41 mouse cellular contexts compared by ENCODE assay signal in the genomic region with DNA sequence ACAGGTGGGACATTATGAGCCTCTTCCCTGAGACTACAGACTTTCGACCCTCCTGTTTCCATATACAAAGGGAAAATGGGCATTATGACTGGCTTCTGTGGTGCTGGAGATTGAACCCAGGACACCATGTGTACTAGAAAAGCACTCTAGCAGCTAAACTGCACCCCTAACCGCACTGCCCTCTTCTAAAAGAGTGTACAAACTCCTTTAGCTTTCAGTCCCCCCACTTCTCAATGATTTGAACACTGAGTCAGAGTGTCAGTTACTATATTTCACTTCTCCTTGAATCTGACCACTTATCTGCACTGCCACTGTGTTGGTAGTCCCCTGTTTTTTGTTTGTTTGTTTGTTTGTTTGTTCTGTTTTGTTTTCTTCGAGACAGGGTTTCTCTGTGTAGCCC. TPM values are rescaled to one million over a fixed set of nuclear protein-coding genes. Genes with fewer than 3 reads are reported as not detected.
"Had no signal": no experiment of that assay in that cellular context is flagged by ENCODE, and none has a peak within 500 bp of the region (broad histone marks: within the 10 kb centered on the region; RNA-seq: fewer than 3 reads in every experiment).

Gene 4632433K11Rik (plus strand): TSS at position 301 of the 400 bp plus-strand sequence.

- H3K4me1 ChIP-seq: intestine, embryonic 15.5 days had no signal

- DNase-seq: heart, postnatal 10 days; heart, postnatal 14 days; heart, postnatal 36 days; heart, postnatal 4 days; kidney, adult 11 months; kidney, adult 18-20 months; kidney, adult 2 months; kidney, adult 8-10 months; kidney, adult 9 months; kidney, postnatal 10 days; kidney, postnatal 14 days; kidney, postnatal 25 days; kidney, postnatal 36 days; kidney, postnatal 4 days; layer of hippocampus, adult 9-11 months; layer of hippocampus, postnatal 36 days had no signal

- ATAC-seq: hindbrain, embryonic 16.5 days; hindbrain, postnatal 0 days; inflammation-experienced regulatory T-cells, adult 6 months; intestine, embryonic 15.5 days; intestine, postnatal 0 days had no signal

- H3K4me2 ChIP-seq: heart, embryonic 11.5 days; heart, embryonic 12.5 days; heart, embryonic 13.5 days; heart, embryonic 15.5 days; hindbrain, embryonic 12.5 days; hindbrain, embryonic 13.5 days; hindbrain, embryonic 14.5 days; hindbrain, embryonic 15.5 days; intestine, embryonic 15.5 days; kidney, embryonic 15.5 days had no signal

- H3K4me3 ChIP-seq: heart, embryonic 10.5 days; heart, embryonic 12.5 days; heart, embryonic 13.5 days; heart, embryonic 15.5 days; hindbrain, embryonic 10.5 days; hindbrain, embryonic 12.5 days; hindbrain, embryonic 13.5 days; hindbrain, embryonic 15.5 days; intestine, embryonic 15.5 days; kidney, embryonic 15.5 days; layer of hippocampus, adult 2 months had no signal

- H3K27ac ChIP-seq: heart, embryonic 10.5 days; heart, embryonic 13.5 days; heart, embryonic 15.5 days; hindbrain, embryonic 10.5 days; hindbrain, embryonic 12.5 days; hindbrain, embryonic 13.5 days; hindbrain, embryonic 14.5 days; hindbrain, embryonic 15.5 days; hindbrain, postnatal 0 days; intestine, embryonic 15.5 days; kidney, embryonic 15.5 days; kidney, postnatal 0 days; layer of hippocampus, adult 2 months had no signal

- H3K9ac ChIP-seq: heart, embryonic 12.5 days; heart, embryonic 13.5 days; heart, embryonic 15.5 days; hindbrain, embryonic 12.5 days; hindbrain, embryonic 13.5 days; hindbrain, embryonic 14.5 days; hindbrain, embryonic 15.5 days; intestine, embryonic 15.5 days; kidney, embryonic 15.5 days had no signal

- H3K27me3 ChIP-seq: heart, embryonic 12.5 days; heart, embryonic 13.5 days; heart, embryonic 15.5 days; hindbrain, embryonic 12.5 days; hindbrain, embryonic 13.5 days; hindbrain, embryonic 15.5 days; intestine, embryonic 15.5 days; kidney, embryonic 15.5 days had no signal

RNA-seq across cellular contexts. Expression of gene 4632433K11Rik, which starts in this region (rescaled TPM):
- polyA plus RNA-seq: heart, embryonic 10.5 days; heart, embryonic 11.5 days; heart, embryonic 12.5 days; heart, embryonic 13.5 days; heart, embryonic 14.5 days; heart, embryonic 15.5 days; heart, embryonic 16.5 days; heart, postnatal 0 days; hindbrain, embryonic 10.5 days; hindbrain, embryonic 11.5 days; hindbrain, embryonic 12.5 days; hindbrain, embryonic 13.5 days; hindbrain, embryonic 14.5 days; hindbrain, embryonic 15.5 days; hindbrain, embryonic 16.5 days; hindbrain, postnatal 0 days; inflammation-experienced regulatory T-cells, adult 6 months; intestine, embryonic 14.5 days; intestine, embryonic 15.5 days; intestine, postnatal 0 days; kidney, adult 2 months; kidney, embryonic 14.5 days; kidney, embryonic 15.5 days; kidney, postnatal 0 days; large intestine, adult 2 months had no signal
